Mouse (Mus musculus) small intestine, adult 2 months (tissue): ENCODE results near the gene Hoxa5.

Source experiments
- CTCF ChIP-seq: fragments of 200-500 bp; IDR thresholded peaks from 2 replicates; pipeline ENCODE4 v1.5.1; 2012; ENCODE audit warnings: low read depth, mild to moderate bottlenecking, control low read depth, inconsistent platforms, low read length, moderate library complexity, mixed read lengths; ENCODE audit not compliant: insufficient replicate concordance, insufficient read length; ENCODE audit errors: extremely low read depth
- POLR2A ChIP-seq: fragments of 200-500 bp; IDR thresholded peaks from 2 replicates; pipeline ENCODE4 v1.6.1; 2012; ENCODE audit warnings: low read depth, mild to moderate bottlenecking, control low read depth, inconsistent platforms, low read length, moderate library complexity

DNA sequence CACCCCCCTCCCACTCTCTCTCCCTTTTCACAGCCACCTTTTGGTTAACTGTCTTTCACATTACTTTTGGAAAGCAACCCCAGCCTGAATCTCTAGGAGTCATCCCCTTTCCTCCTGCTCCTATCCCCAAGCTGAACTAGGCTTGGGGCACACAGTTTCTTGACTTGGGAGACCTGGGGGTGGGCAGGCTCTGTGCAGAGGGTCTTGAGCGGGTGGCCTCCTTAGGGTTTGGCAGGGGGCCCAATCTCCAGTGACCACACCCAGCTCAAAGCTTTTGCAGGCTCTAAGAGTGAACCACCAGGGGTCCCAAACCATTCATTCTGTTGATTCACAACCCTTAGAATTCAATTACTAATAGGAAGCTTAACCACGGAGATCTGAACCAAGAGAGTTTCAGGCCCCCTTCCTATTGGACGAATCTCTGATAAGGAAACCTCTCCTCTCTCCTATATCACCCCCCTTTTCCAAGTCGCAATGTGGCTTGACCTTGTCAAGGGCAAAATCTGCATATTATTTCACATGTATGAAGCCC, 38.5 kb upstream of the Hoxa5 start:
- TF ChIP-seq CTCF (no peak), POLR2A (no peak)
